Mouse (Mus musculus): Measurements from ENCODE around the gene Hils1. TPM values are rescaled to one million over a fixed set of nuclear protein-coding genes. Genes with fewer than 3 reads are reported as not detected.

The Hils1 gene
- polyA plus RNA-seq, 1 experiment = not detected

DNA sequence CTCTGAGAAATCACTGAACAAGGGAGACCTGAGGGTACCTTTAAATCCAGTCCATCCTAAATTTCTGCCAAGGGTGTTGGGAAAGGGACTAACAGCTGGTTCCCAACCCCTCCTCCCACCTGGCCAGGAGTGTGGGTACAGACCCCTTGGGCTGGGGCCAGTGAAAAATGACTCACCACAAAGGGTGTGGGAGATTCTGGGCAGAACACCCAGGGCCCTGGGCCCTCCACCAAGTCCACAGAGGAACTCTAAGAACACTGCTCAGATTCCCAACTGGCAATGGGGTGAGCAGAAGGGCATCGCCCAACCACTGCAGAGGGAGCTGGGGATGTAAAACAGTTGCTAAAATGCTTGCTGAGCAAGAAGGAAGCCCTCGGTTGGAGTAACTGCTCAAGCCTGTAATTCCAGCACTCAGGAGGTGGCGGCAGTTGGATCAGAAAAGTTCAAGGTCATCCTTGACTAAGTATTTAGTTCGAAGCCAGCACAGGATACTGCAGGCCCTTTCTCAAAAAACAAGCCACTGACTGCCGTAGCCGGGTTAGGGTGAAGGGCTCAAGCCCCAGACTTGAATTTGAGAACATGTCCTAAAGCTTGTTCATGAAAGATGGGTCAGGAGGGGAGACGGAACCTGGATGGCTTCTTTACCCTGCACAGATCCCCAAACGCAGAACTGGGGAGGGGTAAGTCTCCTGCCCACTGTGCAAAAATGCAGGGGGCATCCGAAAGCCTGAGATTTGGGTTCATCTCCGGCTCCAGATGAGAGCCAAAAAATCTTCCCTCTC, 21.6 kb downstream of the Hils1 start:
- TF ChIP-seq USF1 (IDR thresholded peaks at IDR 0.05; ENCODE audit: low read depth) (no peak), MAX (IDR thresholded peaks at IDR 0.05) (no peak), MYOD1 (IDR thresholded peaks at IDR 0.05; ENCODE audit: control insufficient read depth, insufficient read length, low read depth) (no peak), CTCF (IDR thresholded peaks at IDR 0.05; ENCODE audit: control insufficient read depth, insufficient read depth, insufficient read length) (no peak), MYOG (IDR thresholded peaks at IDR 0.05; ENCODE audit: control insufficient read depth, extremely low read depth, insufficient read length) (no peak), CEBPB (IDR thresholded peaks at IDR 0.05; ENCODE audit: low read depth) (no peak), FOSL1 (IDR thresholded peaks at IDR 0.05; ENCODE audit: insufficient read depth, low read length, poor library complexity, severe bottlenecking) (no peak)
- H3K79me2 ChIP-seq (ENCODE audit: control insufficient read depth, insufficient read depth) = peaks cover 32% of the 10 kb centered on the region
- H3K79me3 ChIP-seq (ENCODE audit: low read depth) = peaks cover 20% of the 10 kb centered on the region
- peak overlapping the region; percentile 69 for H3ac ChIP-seq (ENCODE audit: control insufficient read depth, insufficient read length, low read depth)
- no peaks in the 10 kb centered on the region for H3K36me3 ChIP-seq (ENCODE audit: control insufficient read depth, insufficient read depth)
- H3K4me3 ChIP-seq (ENCODE audit: insufficient read depth, poor library complexity, severe bottlenecking) = peak overlapping the region; percentile 34
- H3K27me3 ChIP-seq (ENCODE audit: control insufficient read depth, insufficient read depth, insufficient read length) = no peaks in the 10 kb centered on the region

DNA sequence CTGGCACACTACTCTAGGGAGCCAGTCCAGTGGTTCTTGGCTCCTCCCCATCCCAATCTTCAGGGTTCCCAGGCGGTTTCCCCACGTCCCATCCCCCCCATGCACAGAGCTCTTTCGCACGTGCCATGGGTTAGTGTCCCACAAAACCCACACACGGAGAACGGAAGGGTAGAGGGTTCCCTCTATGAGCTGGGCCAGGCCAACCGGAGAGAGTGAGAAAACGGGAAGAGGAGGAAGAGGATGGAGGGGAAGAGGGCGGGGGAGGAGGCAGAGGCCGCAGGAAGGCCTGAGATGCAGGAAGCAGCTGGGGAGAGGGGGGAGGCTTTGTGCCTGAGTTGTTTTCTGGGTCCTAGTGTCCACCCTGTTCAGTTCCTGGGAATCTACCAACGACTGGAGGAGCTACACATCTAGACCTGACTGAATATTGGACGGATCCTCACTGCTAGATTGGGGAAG, 22.2 kb downstream of the Hils1 start:
- H3K27me3 ChIP-seq (ENCODE audit: control insufficient read depth, insufficient read depth, insufficient read length) = no peaks in the 10 kb centered on the region
- H3ac ChIP-seq (ENCODE audit: control insufficient read depth, insufficient read length, low read depth) = peak overlapping the region; percentile 69
- TF ChIP-seq USF1 (IDR thresholded peaks at IDR 0.05; ENCODE audit: low read depth) = no peak
- TF ChIP-seq MAX (IDR thresholded peaks at IDR 0.05) = peak; percentile 15
- TF ChIP-seq MYOD1 (IDR thresholded peaks at IDR 0.05; ENCODE audit: control insufficient read depth, insufficient read length, low read depth) = peak; percentile 71
- no peak for TF ChIP-seq CEBPB (IDR thresholded peaks at IDR 0.05; ENCODE audit: low read depth)
- peak overlapping the region; percentile 34 for H3K4me3 ChIP-seq (ENCODE audit: insufficient read depth, poor library complexity, severe bottlenecking)
- peaks cover 38% of the 10 kb centered on the region for H3K79me2 ChIP-seq (ENCODE audit: control insufficient read depth, insufficient read depth)
- H3K36me3 ChIP-seq (ENCODE audit: control insufficient read depth, insufficient read depth) = peaks cover 6% of the 10 kb centered on the region
- peaks cover 26% of the 10 kb centered on the region for H3K79me3 ChIP-seq (ENCODE audit: low read depth)

DNA sequence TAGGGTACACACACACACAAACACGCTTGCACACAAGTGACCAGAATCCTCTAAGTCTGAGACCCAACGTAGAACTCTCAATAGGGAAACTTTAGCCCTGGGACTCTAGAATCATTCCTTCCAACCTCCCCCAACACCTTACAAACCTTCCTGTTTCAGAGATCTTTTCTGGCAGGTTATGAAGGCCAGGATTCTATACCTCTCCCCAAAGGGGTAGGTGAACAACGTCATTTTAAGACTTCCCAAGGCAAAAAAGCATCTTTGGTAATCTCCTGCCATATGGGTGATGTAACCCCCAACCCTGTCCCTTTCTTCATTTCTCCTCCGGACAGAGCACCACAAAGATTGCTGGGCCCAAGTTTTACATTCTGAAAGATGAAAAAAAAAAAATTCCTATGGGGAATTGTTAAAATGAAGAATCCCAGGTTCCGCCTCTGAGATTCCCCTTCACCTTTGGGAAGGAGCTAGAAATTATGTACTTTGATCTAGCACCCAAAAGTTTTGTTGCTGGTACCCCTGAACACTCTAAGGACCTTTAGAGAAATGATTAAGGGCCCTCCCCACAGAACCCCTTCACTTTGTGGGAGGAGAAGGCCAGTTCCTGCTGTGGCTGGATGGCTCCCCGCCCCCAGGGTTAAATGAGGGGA, 22.8 kb downstream of the Hils1 start:
- peaks cover 32% of the 10 kb centered on the region for H3K79me3 ChIP-seq (ENCODE audit: low read depth)
- peaks cover 12% of the 10 kb centered on the region for H3K36me3 ChIP-seq (ENCODE audit: control insufficient read depth, insufficient read depth)
- H3K27me3 ChIP-seq (ENCODE audit: control insufficient read depth, insufficient read depth, insufficient read length) = no peaks in the 10 kb centered on the region
- H3K4me3 ChIP-seq (ENCODE audit: insufficient read depth, poor library complexity, severe bottlenecking) = peak overlapping the region; percentile 79
- H3ac ChIP-seq (ENCODE audit: control insufficient read depth, insufficient read length, low read depth) = peak overlapping the region; percentile 16
- peaks cover 44% of the 10 kb centered on the region for H3K79me2 ChIP-seq (ENCODE audit: control insufficient read depth, insufficient read depth)
- TF ChIP-seq USF1 (IDR thresholded peaks at IDR 0.05; ENCODE audit: low read depth) (no peak), CTCF (IDR thresholded peaks at IDR 0.05; ENCODE audit: control insufficient read depth, insufficient read depth, insufficient read length) (no peak), MYOD1 (IDR thresholded peaks at IDR 0.05; ENCODE audit: control insufficient read depth, insufficient read length, low read depth) (no peak), MYOG (IDR thresholded peaks at IDR 0.05; ENCODE audit: control insufficient read depth, extremely low read depth, insufficient read length) (no peak), FOSL1 (IDR thresholded peaks at IDR 0.05; ENCODE audit: insufficient read depth, low read length, poor library complexity, severe bottlenecking) (no peak), MAX (IDR thresholded peaks at IDR 0.05) (no peak), CEBPB (IDR thresholded peaks at IDR 0.05; ENCODE audit: low read depth) (no peak)

DNA sequence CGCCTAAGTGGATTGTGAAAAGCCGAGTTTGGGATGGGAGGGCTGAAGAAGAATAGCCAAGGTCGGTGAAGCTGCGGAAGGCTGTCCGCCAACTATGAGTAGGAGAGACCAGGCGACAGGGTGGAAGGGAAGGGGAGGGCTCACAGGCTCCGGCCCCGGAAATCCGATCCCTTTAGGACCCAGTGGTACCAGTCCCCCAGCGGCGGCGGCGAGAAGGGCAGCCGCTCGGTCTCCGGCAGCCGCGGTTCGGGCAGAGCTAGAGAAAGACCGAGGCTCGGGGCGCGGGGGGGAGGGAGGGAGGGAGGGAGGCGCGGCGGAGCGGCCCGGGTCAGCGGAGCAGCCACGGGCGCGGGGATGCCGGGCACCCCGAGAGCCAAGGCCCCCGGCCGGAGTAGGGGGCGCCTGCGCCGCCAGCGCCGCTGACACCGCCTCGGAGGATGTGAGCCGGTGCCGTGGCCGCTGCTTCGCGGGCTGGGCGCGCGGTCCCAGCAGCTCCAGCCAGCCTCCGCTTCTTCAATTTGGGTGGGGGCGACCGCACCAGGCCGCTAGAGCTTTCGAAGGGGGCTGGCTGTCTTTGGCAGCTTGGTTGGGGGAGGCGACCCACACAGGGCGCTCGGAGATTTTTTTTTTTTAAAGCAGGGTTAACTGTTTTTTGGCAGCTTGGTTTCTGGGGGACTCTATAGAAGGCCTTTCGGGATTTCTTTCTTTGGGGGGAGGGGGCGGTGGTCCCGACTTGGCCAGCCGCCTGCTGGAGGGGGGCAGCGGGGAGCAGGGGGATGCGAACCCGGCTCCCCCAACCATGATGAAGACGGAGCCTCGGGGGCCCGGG, 23.6 kb downstream of the Hils1 start, which contains the start of gene Ppp1r9b:
TSS of gene Ppp1r9b (plus strand) at position 287 of the 829 bp plus-strand sequence.
- peaks cover 52% of the 10 kb centered on the region for H3K79me2 ChIP-seq (ENCODE audit: control insufficient read depth, insufficient read depth)
- TF ChIP-seq USF1 (IDR thresholded peaks at IDR 0.05; ENCODE audit: low read depth) (no peak), MYOG (IDR thresholded peaks at IDR 0.05; ENCODE audit: control insufficient read depth, extremely low read depth, insufficient read length) (no peak), FOSL1 (IDR thresholded peaks at IDR 0.05; ENCODE audit: insufficient read depth, low read length, poor library complexity, severe bottlenecking) (no peak), CEBPB (IDR thresholded peaks at IDR 0.05; ENCODE audit: low read depth) (no peak), MAX (IDR thresholded peaks at IDR 0.05) (no peak), MYOD1 (IDR thresholded peaks at IDR 0.05; ENCODE audit: control insufficient read depth, insufficient read length, low read depth) (no peak), CTCF (IDR thresholded peaks at IDR 0.05; ENCODE audit: control insufficient read depth, insufficient read depth, insufficient read length) (no peak)
- H3K36me3 ChIP-seq (ENCODE audit: control insufficient read depth, insufficient read depth) = peaks cover 18% of the 10 kb centered on the region
- peak within 1 kb of the TSS; percentile 85 for H3ac ChIP-seq (ENCODE audit: control insufficient read depth, insufficient read length, low read depth)
- H3K79me3 ChIP-seq (ENCODE audit: low read depth) = peaks cover 39% of the 10 kb centered on the region
- H3K4me3 ChIP-seq (ENCODE audit: insufficient read depth, poor library complexity, severe bottlenecking) = peak within 1 kb of the TSS; percentile 79
- no peaks in the 10 kb centered on the region for H3K27me3 ChIP-seq (ENCODE audit: control insufficient read depth, insufficient read depth, insufficient read length)
